Mouse (Mus musculus): Measurements from ENCODE around the gene Cacna1e. TPM values are rescaled to one million over a fixed set of nuclear protein-coding genes. Genes with fewer than 3 reads are reported as not detected.

Gene Cacna1e
- under 1 TPM; 0.15 to 0.27 TPM for polyA plus RNA-seq (2017; shearing (Covaris generic))

DNA sequence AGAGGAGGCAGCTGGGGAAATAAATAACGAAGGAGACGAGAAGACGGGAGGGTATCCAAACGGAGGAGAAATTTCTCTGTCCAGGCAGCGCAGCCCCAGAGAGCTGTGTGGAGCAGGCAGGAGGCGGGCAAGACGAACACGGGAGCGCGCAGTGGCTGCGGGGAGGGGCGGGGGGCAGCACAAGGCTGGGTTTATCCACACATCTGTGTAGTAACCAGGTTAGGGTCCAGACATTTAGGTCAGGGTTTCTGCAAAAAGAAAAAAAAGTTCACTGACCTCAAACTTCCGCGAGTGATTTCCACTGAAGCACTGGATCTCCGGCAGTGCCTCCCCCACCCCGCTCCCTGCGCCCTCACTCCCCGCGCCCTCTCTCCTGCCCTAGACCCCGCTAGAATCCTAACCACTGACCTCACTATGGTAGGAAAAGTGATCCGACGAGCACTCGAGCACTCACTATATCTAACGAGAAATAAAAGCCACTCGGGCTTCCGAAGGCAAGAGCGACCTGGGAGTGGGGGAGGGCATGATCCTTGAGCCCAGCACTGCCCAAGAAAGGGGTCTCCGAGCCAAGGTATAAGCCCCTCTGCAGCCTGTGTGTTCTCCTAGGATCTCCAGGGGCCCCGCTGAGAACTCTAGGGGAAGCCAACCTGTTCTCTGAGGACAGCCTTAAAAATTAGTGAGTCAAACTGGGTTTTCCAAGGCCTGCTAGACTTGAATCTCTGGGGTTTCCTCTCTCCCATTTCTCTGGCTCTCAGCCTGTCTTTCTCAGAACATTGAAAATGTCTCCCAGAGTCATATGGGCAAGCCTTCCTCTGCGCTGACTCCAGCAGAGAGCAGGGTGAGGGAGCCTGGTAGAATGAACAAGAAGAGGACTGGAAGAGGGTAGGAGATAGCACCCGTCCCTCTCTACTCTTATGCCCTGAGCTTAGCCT, at the start of gene Cacna1e:
Gene Cacna1e, minus strand, starts transcription at position 227 of the 932 bp plus-strand sequence.
- no peak for ATAC-seq

DNA sequence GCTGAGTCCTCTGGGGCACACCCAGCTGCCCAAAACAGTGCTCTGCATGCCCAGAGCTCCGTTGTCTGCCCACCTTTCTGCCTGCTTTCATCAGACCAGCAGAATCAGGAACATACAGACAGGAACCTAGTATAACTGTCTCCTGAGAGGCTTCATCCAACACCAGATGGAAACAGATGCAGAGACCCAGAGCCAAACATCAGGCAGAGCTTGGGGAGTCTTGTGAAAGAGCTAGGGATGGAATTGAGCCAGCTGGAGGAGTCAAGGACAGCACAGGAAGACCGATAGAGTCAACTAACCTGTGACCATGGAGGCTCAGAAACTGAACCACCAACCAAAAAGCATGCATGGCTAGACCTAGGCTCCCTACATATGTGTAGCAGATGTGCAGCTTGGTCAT, 34.1 kb upstream of the Cacna1e start:
- ATAC-seq, result no peak

DNA sequence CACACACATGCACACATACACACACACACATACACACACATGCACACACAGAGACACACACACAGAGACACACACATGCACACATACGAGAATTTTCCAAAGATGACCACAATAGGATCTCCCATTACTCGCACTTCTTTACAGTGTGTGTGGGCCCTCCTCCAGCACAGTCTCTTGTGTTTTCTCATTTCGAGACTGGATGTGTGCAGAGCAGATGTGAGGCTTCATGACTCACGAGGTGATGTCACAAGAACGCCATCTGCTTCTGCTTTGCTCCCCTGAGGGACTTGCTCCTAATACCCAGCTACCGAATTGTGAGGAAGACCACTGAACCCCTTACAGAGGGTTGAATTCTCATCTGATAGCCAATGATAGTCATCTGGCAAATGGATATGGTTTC, 33.1 kb upstream of the Cacna1e start:
- no peak for ATAC-seq

DNA sequence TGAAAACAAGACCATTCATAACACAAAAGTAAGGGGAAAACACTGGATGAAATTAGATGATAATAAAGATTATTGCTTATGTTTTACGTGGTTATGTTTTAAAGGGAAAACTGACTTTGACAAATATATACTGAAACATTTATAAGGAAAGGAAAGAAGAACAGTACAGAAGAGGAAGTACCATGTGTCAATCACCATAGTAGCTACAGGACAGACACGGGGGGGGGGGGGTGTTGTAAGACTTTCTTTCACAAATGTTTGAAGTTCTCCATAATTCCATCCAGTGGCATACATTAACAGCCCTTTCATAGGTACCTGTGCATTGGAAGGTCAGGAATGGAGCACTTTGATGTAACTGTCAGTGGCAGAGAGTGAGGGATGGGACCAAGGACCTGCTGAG, 25.3 kb upstream of the Cacna1e start:
- ATAC-seq, result no peak

DNA sequence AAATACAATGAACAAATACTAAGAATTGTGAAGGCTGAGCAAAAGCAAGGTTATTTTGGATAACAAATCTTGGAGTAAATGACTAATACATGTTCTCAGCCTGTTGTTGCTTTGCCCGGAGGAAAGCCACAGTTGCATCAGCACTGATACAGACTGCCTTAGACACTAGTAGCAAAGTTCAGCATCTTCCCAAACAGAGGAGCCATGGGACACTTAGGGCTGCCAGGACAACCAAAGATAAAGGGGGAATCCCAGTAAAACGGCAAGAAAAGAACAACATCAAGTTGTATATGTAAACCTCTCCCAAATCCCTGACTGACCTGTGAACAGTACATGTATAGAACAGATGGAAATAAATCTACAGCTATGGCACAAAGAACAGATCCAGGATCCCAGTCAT, 13.1 kb upstream of the Cacna1e start:
- ATAC-seq, result no peak

DNA sequence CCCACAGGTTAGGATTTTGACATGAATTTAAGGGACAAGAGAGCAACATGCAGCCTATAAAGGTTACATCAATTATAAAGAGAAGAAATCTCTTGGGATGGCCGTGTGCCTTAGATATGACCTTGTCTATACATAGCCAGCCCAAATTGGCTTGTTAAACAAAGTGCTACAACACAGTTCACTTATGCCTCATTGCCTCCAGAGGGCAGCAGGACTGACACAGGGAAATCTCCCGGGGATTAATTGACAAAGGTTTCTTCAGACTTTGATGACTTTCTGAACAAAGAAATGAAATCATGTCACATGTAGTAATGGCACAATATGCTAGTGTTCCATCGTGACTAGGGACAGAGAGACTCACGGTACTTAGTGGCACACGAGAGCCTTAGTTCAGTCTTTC, 5.9 kb upstream of the Cacna1e start:
- no peak for ATAC-seq

DNA sequence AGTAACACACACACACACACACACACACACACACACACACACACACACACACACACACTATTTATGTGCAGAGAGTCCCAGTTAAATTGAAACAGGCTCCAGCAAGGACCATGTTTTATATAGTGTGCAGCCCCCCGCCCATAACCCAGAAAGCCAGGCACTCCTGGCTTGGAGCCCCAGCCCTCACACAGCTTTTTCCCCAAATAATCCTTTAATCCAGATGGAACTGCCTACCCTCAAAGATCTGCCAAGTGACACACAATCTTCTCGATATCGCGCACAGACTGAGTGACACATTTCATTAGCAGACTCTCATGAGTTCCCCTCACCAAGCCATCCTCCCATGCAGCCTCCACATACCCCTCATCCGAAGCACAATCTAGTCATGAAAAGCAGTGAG, 4.2 kb upstream of the Cacna1e start:
- no peak for ATAC-seq

DNA sequence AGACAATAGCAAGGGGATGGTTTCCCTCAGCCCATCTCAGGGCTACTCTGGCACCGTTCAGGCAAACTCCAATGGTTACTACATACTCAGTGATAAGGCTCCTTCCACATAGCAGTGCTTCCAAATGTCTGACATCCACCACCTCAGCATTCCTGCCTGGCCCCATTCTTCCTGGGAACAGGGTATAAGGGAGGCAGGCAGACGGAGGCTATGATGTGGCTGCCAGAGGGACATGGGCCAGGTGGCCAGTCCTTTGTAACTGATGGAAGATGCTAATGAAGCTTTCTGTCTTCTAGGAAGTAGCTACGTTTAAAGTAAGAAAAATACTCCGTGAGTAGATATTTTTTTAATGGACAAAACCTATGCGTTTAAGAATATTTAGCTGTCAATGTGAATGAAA, 3.7 kb upstream of the Cacna1e start:
- no peak for ATAC-seq

DNA sequence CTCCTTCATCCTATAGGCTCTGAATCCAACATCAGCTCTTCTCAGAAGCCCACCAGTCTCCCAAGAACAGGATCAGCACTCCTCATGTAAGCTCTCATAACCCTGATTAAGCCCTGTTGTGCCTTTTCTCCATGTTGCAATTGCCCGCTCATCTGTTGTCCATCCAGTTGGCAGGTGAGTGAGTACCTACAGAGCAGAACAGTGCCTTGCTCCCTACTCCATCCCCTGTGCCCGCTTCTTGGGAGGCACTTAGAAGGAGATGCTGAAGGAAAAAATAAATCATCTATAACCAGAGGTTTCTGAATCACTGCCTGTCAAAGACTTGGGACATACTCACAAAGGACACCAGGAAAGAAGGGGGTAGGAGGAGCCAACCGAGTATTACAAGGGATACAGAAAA, 3.2 kb upstream of the Cacna1e start:
- ATAC-seq, result no peak

DNA sequence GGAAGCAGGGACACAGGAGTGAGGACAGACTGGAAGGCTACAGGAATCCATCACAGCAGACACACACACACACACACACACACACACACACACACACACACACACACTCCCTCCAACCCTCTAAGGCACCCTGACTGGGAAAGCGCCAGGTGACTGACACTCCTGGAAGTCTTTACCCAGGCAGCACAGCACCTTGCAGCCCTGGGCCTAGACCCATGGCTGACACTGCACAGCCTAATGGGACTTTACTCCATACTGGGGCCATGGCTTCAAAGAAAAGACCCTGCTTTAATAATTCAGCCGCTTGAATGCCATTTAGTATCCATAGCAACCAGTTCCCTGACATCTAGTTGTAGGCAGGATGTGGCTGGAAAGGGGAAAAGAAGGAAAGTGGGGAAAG, 2.3 kb upstream of the Cacna1e start:
- no peak for ATAC-seq

DNA sequence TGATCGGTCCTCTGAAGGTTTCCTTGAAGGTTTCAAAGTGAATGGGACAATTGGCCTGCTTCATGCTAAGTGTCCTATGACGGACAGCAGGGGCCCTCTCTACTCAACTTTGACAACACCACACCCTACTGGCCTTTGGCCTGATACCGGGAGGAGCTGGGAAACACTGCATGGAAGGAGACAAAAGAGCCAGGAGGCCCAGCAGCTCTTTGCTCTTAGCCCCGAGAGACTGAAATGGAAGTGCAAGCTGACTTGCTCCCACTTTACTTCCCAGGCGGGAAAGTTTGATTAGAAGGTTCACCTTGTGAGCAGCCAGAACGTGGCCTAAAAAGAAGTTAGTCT, 877 bp upstream of the Cacna1e start:
- ATAC-seq, result no peak

DNA sequence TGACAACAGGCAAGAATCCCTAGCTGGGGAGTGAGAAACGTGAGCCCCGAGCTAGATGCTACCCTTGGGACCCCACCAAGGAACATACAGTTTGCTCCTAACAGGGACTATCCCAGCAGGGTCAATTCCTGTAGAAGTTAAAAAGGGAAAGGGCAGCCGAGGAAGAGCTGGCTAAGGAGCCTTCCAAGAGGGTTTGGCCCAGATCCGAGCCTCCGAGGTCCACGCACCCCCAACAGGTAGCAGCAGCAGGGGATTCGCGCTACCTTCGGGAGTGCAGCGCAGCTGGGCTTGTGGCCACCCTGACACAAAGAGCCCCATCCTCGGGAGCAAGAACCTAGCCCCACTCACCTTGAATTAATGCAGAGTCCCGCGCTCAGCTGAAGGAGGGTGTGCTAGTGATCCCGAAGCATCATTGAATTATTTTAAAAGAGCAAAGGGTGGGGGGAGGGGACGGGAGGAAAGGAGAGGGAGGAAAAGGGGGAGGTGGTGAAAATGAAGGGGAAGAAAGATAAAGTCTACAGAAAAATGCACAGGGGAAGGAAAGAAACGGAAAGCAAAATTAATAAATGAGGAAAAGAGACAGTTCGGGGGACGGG, 607 bp downstream of the Cacna1e start:
- ATAC-seq, result no peak

DNA sequence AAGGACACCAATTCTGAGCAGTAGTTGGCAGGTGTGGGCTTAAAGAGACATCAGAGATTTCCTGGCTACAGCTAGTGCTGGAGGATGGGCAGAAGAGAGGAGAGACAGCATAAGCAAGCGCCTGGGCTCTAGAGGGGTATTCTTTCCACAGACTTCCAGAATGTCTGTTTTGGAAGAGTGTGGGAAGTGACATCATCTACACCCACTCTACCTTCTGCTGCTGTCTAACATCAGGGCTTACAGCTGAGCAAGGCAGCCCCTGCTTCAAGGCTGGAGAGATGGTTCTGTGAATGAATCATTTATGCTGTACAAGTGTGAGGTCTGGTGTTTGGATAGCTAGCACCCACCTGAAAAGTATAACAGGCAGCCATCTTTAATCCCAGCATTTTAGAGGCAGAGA, 18.3 kb downstream of the Cacna1e start:
- no peak for ATAC-seq

DNA sequence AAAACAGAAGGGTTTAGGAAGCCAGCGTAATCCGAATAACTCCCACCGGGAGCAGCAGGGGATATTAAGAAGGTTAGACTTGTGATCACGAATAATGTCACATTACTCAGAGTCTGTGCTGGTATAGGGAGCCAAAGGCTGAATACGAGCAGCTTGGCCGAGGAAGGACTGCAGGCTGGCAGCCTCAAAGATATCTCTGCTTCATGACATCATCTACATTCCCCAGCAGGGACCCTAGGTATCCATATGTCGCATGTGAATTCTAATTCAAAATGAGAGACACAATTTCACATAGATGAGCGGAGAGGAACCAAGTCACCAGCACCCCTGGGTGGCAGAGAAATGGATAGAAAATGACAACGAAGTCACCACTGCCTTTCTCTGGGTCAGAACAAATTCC, 22.9 kb downstream of the Cacna1e start:
- ATAC-seq, result no peak

DNA sequence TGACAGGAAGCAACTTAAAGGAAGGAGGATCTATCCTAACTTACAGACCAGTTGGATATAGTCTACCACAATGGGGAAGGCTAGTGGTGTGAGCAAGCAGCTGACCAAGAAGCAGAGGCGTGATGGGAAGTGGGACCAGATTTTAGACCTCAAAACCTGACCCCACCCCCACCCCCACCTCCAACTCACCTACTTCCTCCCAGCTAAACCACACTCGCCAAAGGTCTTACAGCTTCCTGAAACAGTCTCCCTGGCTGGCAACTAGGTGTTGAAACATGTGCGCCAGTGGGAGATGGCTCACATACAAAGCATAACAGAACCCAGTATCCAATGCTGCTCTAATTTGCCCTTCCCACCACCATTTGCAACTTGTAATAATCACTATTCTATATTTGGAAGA, 29.7 kb downstream of the Cacna1e start:
- ATAC-seq, result no peak

DNA sequence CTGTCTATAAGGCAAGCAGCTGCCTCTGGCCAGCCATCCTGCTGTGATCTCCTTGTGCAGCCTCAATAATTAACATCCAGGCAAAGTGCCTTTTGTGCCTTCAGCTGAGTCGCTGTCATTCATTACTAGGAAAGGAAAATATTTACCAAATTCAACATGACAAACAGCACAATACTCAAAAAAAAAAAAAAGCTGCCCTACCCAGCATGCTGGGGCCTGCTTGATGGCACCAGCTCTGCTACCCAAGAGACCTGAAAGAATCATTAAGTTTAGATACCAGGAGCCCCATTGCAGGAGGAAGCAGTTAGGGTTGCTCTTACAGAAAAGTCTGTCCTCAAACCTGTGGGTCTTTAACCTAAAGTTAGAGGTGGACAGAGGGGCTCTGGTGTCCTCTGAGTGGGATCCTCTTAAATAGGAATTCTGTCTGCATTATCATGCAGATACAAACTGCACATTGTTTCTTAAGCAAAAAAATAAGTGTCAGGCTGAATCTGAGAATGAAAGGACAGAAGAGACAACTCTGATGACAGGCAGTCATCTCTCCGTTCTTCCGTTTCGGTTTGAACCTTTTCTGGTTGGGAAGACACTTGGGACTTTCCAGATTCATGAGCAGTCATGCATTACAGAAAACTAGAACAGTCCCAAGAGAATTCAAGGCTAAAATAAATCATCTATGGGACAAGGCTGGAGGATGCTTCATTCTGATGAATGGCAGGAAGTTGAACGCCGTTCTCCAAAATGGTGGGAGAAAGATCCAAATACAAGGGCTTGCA, 33.6 kb downstream of the Cacna1e start:
- no peak for ATAC-seq

DNA sequence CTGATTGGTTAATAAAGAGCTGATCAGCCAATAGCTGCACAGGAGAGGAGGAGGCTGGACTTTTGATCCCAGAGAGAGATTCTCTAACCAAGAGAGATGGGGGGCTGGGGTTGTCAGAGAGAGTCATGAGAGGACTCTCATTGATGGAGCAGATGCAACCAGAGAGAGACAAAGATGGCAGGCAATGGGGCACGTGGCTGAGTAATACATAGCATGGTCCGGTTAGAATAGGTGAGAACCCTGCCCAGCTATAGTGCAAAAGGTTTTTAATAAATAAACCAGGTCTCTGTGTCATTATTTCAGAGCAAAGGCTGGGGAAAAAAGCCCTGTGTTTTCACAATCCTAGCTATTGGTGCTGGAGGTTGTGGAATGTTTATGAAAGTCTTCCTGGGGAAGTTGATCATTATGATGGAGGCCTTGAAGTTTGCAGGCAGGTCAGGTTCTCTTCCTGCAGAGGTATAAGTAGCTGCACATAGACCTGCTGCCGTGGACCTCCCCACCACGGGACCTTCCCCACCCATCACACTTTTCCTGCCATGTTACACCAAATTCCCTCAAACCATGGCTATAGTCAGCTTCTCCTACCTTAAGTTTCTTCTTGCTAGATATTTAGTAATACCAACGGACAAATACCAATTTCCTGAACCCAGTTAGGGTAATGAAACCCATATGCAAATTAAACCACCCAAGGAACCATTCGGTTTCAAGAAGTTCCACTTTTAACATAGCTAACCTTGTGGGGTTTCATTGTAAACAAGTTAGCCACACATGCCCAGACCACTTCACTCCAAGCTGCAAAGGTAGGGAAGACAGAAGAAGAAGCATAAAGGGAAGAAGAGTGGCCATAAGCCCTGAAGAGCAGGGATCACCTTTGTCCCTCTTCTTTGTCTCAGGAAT, 35.4 kb downstream of the Cacna1e start:
- no peak for ATAC-seq

DNA sequence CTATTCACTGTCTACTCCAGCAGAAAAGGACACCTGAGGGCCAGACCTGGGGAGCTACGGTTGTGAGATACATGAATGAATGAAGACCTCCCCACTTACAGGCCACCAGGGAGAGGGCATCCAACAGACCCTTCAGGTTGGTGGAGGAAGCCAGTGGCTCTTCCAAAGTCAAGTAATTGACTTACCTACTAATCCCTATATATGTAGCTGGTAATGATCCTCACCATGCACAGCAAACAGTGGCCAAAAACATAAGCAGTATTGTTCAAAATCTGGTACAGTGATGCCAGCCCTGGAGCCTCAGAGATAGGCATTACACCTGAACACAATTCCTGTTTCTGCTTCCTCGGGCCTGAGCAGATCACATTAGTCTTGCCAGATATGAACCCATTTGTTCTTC, 37.4 kb downstream of the Cacna1e start:
- ATAC-seq, result no peak

DNA sequence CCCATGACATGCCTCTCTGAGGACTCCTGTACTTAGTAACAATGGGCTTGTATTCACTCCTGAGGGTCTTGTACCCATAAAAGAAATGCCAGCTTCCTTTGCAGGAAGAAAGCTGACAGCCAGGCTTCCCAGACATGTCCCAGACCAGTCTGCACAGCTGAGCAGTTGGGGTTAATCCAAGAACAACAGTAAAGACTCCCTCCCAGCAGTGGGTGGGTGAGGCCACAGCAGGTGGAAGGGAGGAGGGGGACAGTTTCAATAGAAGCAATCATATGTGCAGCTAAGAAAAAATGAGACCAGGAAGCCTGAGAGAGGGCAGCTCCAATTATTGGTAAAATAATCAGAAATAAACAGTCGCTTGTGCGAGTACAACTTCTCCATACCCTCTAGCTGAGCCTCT, 40.9 kb downstream of the Cacna1e start:
- no peak for ATAC-seq

DNA sequence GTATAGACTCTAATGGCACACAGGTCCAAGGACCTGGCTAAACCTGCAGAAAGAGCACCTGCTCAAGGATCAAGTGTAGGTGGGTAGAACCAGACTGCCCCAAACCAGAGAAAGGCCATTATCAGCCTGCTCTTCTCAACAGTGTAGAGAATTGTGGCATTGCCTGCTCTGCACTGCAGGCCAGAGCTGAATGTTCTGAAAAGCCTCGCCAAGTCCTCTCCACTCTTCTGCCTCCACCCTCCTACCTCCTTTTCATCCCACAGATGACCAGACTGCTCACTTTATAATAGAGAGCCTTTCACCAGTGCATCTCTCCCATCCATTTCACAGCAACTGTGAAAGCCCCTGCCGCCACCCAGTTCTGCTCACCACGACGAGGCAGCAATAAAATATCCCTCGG, 42.0 kb downstream of the Cacna1e start:
- no peak for ATAC-seq

DNA sequence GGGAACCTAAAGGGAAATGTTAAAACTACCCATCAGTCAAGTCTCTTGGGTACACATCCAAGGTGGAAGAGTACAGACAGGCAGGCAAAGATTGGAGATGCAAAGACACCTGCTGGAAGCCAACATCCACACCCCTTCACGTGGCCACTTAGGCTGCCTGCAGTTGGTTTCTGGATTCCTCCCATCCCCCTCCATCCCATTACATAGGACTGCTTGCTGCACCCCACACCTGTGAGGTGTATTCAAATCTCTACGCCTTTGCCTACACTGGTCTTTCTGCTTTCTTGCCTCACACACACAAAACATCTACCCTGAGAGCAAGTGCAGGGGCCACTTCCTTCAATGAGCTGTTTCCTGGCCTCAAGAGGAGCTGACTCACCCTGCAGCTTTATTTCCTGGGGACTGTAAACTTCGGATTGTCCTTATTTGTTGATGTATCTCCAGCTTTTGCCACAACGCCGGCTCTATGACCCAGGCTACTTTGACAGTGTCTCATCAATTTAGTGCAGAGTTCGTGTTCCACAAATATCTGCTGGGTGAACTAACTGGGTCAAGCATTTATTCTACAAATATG, 43.2 kb downstream of the Cacna1e start:
- ATAC-seq, result no peak

DNA sequence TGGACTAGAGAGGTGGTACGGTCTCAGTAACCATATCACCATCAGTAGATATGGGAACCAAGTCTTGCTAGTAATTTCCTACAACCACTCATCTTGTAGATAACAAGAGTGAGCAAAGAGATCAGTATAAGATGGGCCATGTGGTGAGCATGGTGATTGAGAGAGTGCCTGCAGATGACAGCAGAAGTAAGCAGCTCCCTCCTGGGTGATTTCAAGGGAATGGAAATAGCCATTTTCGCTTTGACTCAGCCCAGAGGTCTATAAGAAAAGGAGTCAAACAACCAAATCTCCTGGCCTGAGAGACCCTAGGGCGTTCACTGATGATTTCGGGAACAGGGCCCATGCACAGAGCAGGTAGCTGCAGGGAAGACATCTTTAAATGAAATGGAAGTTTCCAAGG, 45.0 kb downstream of the Cacna1e start:
- ATAC-seq, result no peak
